ENCODE assay signal across 15 mouse cellular contexts in genomic region chr3:95286510-95286909, GRCm38 (mm10). TPM values are rescaled to one million over a fixed set of nuclear protein-coding genes. Genes with fewer than 3 reads are reported as not detected.
DNase-seq lines count a peak whose midpoint lies in the region; TF ChIP-seq lines count a peak whose summit lies in the region.
"Had no signal": no experiment of that assay in that cellular context is flagged by ENCODE, and none has a peak within 500 bp of the region (broad histone marks: within the 10 kb centered on the region; RNA-seq: fewer than 3 reads in every experiment).

No protein-coding gene starts in this region.

- TF ChIP-seq POLR2A in MEL (IDR thresholded peaks at IDR 0.05; ENCODE audit: control insufficient read depth in 1 of 2, insufficient read depth in 1 of 2, low read depth in 1 of 2, low read length in 2 of 2, poor library complexity in 1 of 2) = peak in 1 of 2 experiments; percentile 98; a peak in 2 of 4 replicates
- TF ChIP-seq POLR2A in thymus, adult 2 months (IDR thresholded peaks at IDR 0.05; ENCODE audit: control insufficient read depth, extremely low read depth, insufficient read depth, low read length, poor library complexity) = no peak

- H3K36me3 ChIP-seq in MEL (ENCODE audit: control insufficient read depth in 1 of 2, insufficient read depth in 2 of 2, low read length in 2 of 2) = peaks cover 9 to 35% of the 10 kb centered on the region in 2 experiments
- H3K36me3 ChIP-seq in thymus, adult 2 months (ENCODE audit: control insufficient read depth, insufficient read depth, low read length) = peaks cover 5% of the 10 kb centered on the region; the same call in 1 of the 2 replicates

- TF ChIP-seq CTCF in MEL (IDR thresholded peaks at IDR 0.05 in 2 of 3, conservative IDR thresholded peaks at IDR 0.05 in 1 of 3; ENCODE audit: control insufficient read depth in 1 of 3, insufficient read depth in 1 of 3, low read depth in 2 of 3, low read length in 3 of 3, poor library complexity in 1 of 3, severe bottlenecking in 1 of 3) = no peak
- TF ChIP-seq CTCF in thymus, adult 2 months (IDR thresholded peaks at IDR 0.05; ENCODE audit: borderline replicate concordance, control insufficient read depth, extremely low read depth, insufficient read depth, low read length, poor library complexity) = no peak

- 76% methylated on average over 7 of the region's 7 CpGs for WGBS in thymus, adult 2 months

- H3K27me3 ChIP-seq in MEL (ENCODE audit: control insufficient read depth in 1 of 2, insufficient read depth in 2 of 2, low read length in 2 of 2) = no peaks in the 10 kb centered on the region
- H3K27me3 ChIP-seq in thymus, adult 2 months (ENCODE audit: control insufficient read depth, insufficient read depth, low read length) = no peaks in the 10 kb centered on the region
- H3K27me3 ChIP-seq: limb, embryonic 12.5 days; neural tube, embryonic 15.5 days had no signal

- H3K4me1 ChIP-seq in MEL (ENCODE audit: control insufficient read depth in 1 of 2, insufficient read depth in 2 of 2, low read length in 2 of 2) = peaks cover 15 to 35% of the 10 kb centered on the region in 2 experiments
- peaks cover 15% of the 10 kb centered on the region for H3K4me1 ChIP-seq in thymus, adult 2 months (replicated peaks; ENCODE audit: control insufficient read depth, insufficient read depth, low read length)

- peaks cover 41% of the 10 kb centered on the region for H3K79me2 ChIP-seq in MEL (ENCODE audit: control insufficient read depth, insufficient read depth, low read length, poor library complexity)

- TF ChIP-seq RAD21 in MEL (IDR thresholded peaks at IDR 0.05; ENCODE audit: low read depth, low read length) = no peak

- peak overlapping the region; percentile 79 for H3K27ac ChIP-seq in MEL (ENCODE audit: control insufficient read depth, low read depth, low read length)
- no peak overlapping the region for H3K27ac ChIP-seq in thymus, adult 2 months (ENCODE audit: control insufficient read depth, insufficient read depth, low read length)
- H3K27ac ChIP-seq: limb, embryonic 12.5 days; neural tube, embryonic 15.5 days had no signal

- peak overlapping the region; percentile 49 to 50 for H3K4me3 ChIP-seq in MEL (ENCODE audit: control insufficient read depth in 1 of 2, insufficient read depth in 1 of 2, low read depth in 2 of 2, low read length in 2 of 2)
- H3K4me3 ChIP-seq in thymus, adult 2 months (ENCODE audit: control insufficient read depth, insufficient read depth, low read length) = no peak overlapping the region
- H3K4me3 ChIP-seq: erythroblast, embryonic 14.5 days; limb, embryonic 12.5 days; neural tube, embryonic 15.5 days had no signal

- H3K9ac ChIP-seq in MEL (ENCODE audit: control insufficient read depth, low read depth, low read length, poor library complexity, severe bottlenecking) = peak overlapping the region; percentile 70
- H3K9ac ChIP-seq: limb, embryonic 12.5 days; neural tube, embryonic 15.5 days had no signal

- DNase-seq in adrenal gland, postnatal 14 days = peak; percentile 47
- no peak for DNase-seq in adrenal gland, postnatal 25 days
- DNase-seq in kidney, adult 18-20 months = peak; percentile 32
- DNase-seq in kidney, adult 8-10 months = no peak
- DNase-seq in MEL (ENCODE audit: low read depth, low spot score) = peak; percentile 99
- DNase-seq in lung, postnatal 10 days = peak; percentile 47
- DNase-seq in spleen, postnatal 36 days (ENCODE audit: low spot score in 2 of 2) = no peak
- no peak for DNase-seq in thymus, adult 2 months
- DNase-seq: B cell, adult 2 months; right cerebral cortex, postnatal 25 days; thymus, postnatal 36 days had no signal

- H3K9me3 ChIP-seq in MEL (replicated peaks; ENCODE audit: insufficient read depth, low read length) = no peaks in the 10 kb centered on the region
- H3K9me3 ChIP-seq: limb, embryonic 12.5 days; neural tube, embryonic 15.5 days had no signal

- no peak for TF ChIP-seq EP300 in MEL (IDR thresholded peaks at IDR 0.05; ENCODE audit: low read depth in 1 of 2, low read length in 2 of 2)

TF ChIP-seq in MEL, 35 proteins besides CTCF, POLR2A, EP300 and RAD21:
- no peak for TF ChIP-seq TAL1 (IDR thresholded peaks at IDR 0.05; ENCODE audit: low read length)
- peak; percentile 94 for TF ChIP-seq TBP (IDR thresholded peaks at IDR 0.05; ENCODE audit: low read depth, low read length)
- peak; percentile 83 for TF ChIP-seq GATA1 (IDR thresholded peaks at IDR 0.05; ENCODE audit: low read depth, low read length)

RNA-seq across cellular contexts. Expression of gene Prune1, which starts 4.6 kb away (rescaled TPM):
- total RNA-seq in adrenal gland, postnatal 14 days (2021) = 21.6 and 24.0 TPM in 2 replicates
- 27.9 and 38.2 TPM in 2 replicates for total RNA-seq in adrenal gland, postnatal 25 days (2021)
- total RNA-seq in MEL (2012; rRNA removed) = 28.5 and 32.4 TPM in 2 replicates
- 10 to 100 TPM in 1 of 2 experiments, not detected in 1; 51.8 TPM for polyA plus RNA-seq in MEL (2012; ENCODE audit: insufficient read depth in 1 of 2, insufficient read length in 2 of 2, low read depth in 1 of 2, low replicate concordance in 2 of 2, missing spikeins in 1 of 2)
- 17.2 and 18.5 TPM in 2 replicates for polyA plus RNA-seq in thymus, adult 2 months (2012; rRNA removed)

RNA-seq across cellular contexts. Expression of gene Mindy1, which starts 5.4 kb away (rescaled TPM):
- 78.9 and 104 TPM in 2 replicates for total RNA-seq in adrenal gland, postnatal 14 days (2021)
- total RNA-seq in adrenal gland, postnatal 25 days (2021) = 164 and 181 TPM in 2 replicates
- total RNA-seq in MEL (2012; rRNA removed) = 203 and 265 TPM in 2 replicates
- polyA plus RNA-seq in MEL (2012; ENCODE audit: insufficient read depth in 1 of 2, insufficient read length in 2 of 2, low read depth in 1 of 2, low replicate concordance in 2 of 2, missing spikeins in 1 of 2) = 100 to 1,000 TPM in 1 of 2 experiments, not detected in 1; 234 TPM
- 50.3 and 50.4 TPM in 2 replicates for polyA plus RNA-seq in thymus, adult 2 months (2012; rRNA removed)

RNA-seq across cellular contexts. Expression of gene Anxa9, which starts 20.5 kb away (rescaled TPM):
- 1.1 and 1.6 TPM in 2 replicates for total RNA-seq in adrenal gland, postnatal 14 days (2021)
- total RNA-seq in adrenal gland, postnatal 25 days (2021) = 1.2 and 1.3 TPM in 2 replicates
- total RNA-seq in MEL (2012; rRNA removed) = 7.7 and 7.8 TPM in 2 replicates
- polyA plus RNA-seq in MEL (2012; ENCODE audit: insufficient read depth in 1 of 2, insufficient read length in 2 of 2, low read depth in 1 of 2, low replicate concordance in 2 of 2, missing spikeins in 1 of 2) = 10 to 100 TPM in 1 of 2 experiments, not detected in 1; 33.9 TPM
- 1.4 and 1.5 TPM in 2 replicates for polyA plus RNA-seq in thymus, adult 2 months (2012; rRNA removed)

RNA-seq across cellular contexts. Expression of gene Cers2, which starts 28.1 kb away (rescaled TPM):
- total RNA-seq in adrenal gland, postnatal 14 days (2021) = 181 and 196 TPM in 2 replicates
- 253 and 254 TPM in 2 replicates for total RNA-seq in adrenal gland, postnatal 25 days (2021)
- total RNA-seq in MEL (2012; rRNA removed) = 240 and 307 TPM in 2 replicates
- 100 to 1,000 TPM; 134 to 357 TPM for polyA plus RNA-seq in MEL (2012; ENCODE audit: insufficient read depth in 1 of 2, insufficient read length in 2 of 2, low read depth in 1 of 2, low replicate concordance in 2 of 2, missing spikeins in 1 of 2)
- 129 and 140 TPM in 2 replicates for polyA plus RNA-seq in thymus, adult 2 months (2012; rRNA removed)

RNA-seq across cellular contexts. Expression of gene Bnipl, which starts 35.5 kb away (rescaled TPM):
- total RNA-seq in adrenal gland, postnatal 14 days (2021) = 0.19 and 0.34 TPM in 2 replicates
- total RNA-seq in adrenal gland, postnatal 25 days (2021) = 0.24 TPM in 1 of 2 replicates, not detected in the other
- 0.19 and 0.20 TPM in 2 replicates for total RNA-seq in MEL (2012; rRNA removed)
- under 1 TPM in 1 of 2 experiments, not detected in 1; 0.43 TPM for polyA plus RNA-seq in MEL (2012; ENCODE audit: insufficient read depth in 1 of 2, insufficient read length in 2 of 2, low read depth in 1 of 2, low replicate concordance in 2 of 2, missing spikeins in 1 of 2)
- polyA plus RNA-seq in thymus, adult 2 months (2012; rRNA removed) = 1.3 and 1.6 TPM in 2 replicates
- polyA plus RNA-seq: erythroblast, embryonic 14.5 days; heart, embryonic 14.5 days had no signal

Comparison
In these comparisons a context has a peak if more than half of its experiments do, and no peak if none do; other contexts are left out.
1. DNase-seq: peak in adrenal gland, postnatal 14 days (single experiment), kidney, adult 18-20 months (single experiment), MEL (single experiment) and lung, postnatal 10 days (single experiment); none in adrenal gland, postnatal 25 days (single experiment), kidney, adult 8-10 months (0 of 2), spleen, postnatal 36 days (0 of 2) and thymus, adult 2 months (single experiment).